Mouse (Mus musculus): ENCODE data around the gene Olfr535.

Olfr535 gene

DNA sequence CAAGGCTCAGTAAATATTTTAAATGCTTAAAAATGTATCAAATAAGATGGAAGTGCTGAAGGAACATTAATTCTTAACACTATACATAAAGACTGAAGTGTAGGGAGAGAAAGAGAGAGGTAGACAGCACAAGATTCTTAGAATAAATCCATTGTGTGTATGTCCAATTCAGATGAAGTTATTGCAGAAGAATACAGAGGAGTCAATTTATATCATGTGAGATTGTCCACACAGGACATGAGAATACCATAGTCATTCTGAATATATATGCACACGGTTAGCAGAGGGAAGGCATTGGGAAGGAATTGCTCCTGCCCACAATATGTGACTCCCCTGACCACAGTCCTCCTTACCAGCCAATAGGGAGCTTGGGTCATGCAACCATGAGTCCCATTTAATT is at the start of gene Olfr535:
Olfr535 (plus strand) TSS at position 301 of the 400 bp plus-strand sequence.
- 82% methylated on average over 1 of the region's 1 CpGs for WGBS

DNA sequence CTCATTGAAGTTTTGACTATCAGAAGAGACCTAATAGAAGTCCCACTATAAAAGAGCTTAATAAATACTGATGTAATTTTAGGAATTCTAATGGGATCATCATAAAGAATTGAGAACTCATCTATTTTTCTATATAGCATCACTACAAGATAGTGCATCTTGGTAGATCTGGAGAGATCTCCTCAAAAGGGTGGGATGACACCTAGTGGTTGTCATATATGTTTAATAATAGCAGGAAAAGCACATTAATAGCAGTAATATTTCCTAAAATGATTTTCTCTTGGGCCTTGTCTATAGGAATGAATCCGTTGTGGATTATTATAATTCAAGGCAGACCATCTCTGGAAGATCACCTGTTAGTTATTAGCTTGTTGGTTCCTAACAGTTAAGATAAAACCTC is 40.9 kb upstream of the Olfr535 start:
- 77% methylated on average over 1 of the region's 1 CpGs for WGBS

DNA sequence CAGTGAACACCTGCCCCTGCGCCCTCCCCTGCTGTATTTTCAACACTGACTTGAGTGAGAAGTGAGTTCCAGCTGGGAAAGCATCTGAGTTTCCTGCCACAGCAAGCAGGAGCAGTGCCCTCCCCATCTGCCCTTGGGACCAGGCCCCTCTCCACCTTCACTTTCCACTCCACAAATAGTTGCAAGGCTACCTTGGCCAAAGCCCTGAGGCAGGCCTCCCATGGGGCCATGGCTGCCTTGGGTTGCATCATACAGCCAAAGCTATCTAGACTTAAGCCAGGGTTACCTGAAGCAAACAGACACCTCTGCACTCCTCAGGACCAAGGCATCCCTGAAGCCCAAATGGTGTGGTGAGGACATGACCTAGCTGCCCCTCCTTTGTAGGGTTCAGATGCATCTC is 20.9 kb upstream of the Olfr535 start, which contains the start of gene Olfr533:
Olfr533 (plus strand) TSS at position 301 of the 400 bp plus-strand sequence.
- 44% methylated on average over 1 of the region's 1 CpGs for WGBS

DNA sequence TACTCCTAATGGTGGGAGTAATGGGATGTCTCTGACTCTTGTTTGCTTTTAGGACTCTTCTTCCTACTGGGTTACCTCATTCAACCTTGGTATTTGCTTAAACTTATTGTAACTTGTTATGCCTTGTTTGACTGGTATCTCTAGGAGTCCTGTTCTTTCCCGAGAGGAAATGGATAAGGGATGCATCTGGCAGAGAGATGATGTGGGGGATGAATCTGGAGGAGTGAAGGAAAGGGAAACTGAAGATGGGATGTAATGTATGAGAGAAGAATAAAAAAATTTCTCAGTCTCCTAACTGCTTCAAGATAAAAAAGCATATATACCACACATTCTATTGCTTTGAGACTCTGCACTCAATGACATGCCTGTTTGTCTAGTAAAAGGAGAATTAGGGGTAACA is 6.1 kb upstream of the Olfr535 start:
- 38% methylated on average over 1 of the region's 1 CpGs for WGBS

DNA sequence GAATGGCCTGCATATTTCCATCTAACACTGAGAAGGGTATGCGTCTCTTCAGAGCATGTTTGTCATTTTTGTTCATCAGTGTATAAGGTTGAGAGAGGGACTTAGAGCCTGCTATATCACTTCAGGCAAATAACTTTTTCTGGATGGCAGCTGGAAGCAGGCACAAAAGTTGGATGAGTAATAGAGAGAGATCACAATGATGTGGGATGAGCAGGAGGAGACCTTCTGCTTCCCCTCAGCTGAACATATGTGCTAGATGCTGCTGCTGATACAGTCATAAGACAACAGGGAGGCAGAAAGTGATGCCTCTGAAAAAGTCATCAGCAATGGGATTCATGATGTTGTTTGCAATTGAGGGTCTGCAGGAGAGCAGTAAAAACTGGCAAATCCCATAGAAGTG is 5.3 kb upstream of the Olfr535 start:
- WGBS, result 63% methylated on average over 1 of the region's 1 CpGs

DNA sequence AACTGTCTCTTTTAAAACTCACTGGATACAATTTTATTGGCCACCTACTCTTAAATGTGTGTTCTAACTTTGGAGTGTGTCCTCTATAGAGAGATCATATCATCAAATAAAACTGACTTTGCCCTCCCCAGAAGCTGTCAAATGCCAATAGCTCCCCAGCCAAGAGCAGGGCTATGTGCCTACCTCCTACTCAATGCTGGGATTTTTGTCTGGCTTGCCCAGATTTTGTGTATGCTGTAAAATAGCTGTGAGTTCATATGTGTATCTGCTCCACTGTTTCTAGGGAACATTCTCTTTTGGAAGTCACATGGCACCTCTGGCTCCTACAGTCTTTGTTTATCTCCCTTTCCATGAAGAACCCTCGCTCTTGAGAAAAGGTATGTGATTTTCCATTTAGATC is 5.0 kb downstream of the Olfr535 start:
- WGBS, result 47% methylated on average over 1 of the region's 1 CpGs

DNA sequence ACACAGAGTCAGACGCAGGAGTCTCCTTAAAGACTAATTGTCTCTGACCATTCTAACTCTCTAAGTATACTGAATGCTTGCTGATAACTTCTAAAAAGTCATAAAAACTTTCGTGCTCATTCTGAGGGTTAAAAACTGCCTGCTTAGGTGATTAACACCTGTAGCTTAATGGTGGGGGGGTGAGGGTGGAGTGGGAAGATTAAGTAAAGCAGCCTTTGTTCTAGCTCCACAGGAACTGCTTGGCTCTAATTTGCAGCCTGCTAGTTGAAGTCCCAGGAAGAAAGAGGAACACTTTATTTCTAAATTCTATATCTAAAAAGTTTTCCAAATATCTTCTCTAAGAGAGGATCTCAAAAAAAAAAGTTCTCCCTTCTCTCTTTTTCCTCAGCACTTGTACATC is 10.2 kb downstream of the Olfr535 start:
- 56% methylated on average over 2 of the region's 2 CpGs for WGBS

DNA sequence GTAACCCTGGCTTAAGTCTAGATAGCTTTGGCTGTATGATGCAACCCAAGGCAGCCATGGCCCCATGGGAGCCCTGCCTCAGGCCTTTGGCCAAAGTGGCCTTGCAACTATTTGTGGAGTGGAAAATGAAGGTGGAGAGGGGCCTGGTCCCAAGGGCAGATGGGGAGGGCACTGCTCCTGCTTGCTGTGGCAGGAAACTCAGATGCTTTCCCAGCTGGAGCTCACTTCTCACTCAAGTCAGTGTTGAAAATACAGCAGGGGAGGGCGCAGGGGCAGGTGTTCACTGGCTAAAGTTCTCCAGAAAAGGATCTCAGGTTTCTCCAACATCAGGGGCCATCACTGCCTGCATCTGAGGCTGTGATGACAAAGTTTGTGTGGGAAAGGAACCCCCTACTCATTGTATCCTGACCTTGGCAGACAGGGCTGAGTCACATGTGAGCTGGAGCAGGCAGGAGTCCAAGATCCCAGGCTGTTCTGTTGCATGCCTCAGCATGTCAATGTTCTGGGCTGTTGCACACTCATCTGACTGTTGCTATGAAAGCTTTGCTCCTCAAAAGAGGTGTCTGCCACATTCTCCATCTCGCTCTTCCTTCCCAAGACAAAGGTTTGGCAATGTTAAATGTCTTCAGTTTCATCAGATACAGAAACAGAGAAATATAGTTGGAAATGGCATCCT is 23.5 kb downstream of the Olfr535 start, which contains the start of gene Olfr536:
Olfr536 (minus strand) TSS at position 51 of the 676 bp plus-strand sequence.
- WGBS, result 58% methylated on average over 2 of the region's 2 CpGs

DNA sequence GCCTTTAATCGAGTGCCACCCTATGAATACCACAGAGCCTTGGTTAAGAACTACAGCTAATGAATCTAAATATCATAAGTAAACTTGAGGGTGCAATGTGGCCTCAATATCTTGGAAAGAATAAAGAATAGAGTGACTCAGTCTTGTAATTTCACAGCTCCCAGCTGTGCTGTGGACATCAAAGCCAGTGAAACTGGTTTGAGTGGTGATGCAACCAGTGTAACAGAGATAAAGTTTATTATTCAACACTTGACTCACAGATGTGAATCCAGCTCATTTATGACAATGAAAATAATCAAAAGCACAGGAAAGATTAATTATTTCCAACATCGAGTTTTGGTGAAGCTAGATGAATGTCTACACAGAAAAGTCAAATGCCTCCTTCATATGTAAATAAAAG is 55.7 kb downstream of the Olfr535 start:
- 73% methylated on average over 2 of the region's 2 CpGs for WGBS
